Mouse (Mus musculus): ENCODE results near the gene Ttc30a1. TPM values are rescaled to one million over a fixed set of nuclear protein-coding genes. Genes with fewer than 3 reads are reported as not detected.

Gene Ttc30a1
- polyA plus RNA-seq (2014; fragmentation: Illumina TruSeq; extraction: RNeasy Lipid Tissue Mini Kit (QIAGEN cat#74804); ENCODE audit: low replicate concordance) = 5.3 TPM

DNA sequence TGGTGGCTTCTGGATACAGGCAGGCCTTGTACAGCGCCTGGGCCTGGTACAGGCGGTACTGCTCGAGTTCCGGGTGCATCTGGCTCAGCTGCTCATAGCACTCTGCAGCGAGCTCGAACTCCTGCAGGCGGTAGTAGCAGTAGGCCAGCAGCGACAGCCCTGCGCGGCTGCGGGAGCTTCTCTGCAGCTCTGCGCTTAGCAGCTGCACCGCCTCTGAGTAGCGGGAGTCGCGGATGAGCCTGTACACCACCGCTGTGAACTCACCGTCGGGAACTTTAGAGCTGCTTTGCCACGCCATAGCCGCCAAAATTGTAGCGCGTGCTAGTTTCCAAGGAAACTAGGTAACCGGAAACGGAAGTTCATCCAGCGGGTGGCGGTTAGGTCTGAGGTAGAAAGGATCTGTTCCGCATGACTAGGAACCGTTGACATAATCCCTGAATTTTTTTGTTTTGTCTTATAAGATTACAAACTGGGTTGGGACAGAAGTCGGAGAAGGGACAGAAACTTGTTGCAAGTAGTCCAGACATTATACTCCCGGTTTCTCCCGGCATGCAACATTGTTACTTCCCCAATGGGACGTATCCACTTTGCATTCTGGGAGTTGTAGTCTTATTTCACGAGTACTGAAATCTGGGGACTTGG lies at the start of gene Ttc30a1:
Ttc30a1 (minus strand) TSS at position 528 of the 642 bp plus-strand sequence.

DNA sequence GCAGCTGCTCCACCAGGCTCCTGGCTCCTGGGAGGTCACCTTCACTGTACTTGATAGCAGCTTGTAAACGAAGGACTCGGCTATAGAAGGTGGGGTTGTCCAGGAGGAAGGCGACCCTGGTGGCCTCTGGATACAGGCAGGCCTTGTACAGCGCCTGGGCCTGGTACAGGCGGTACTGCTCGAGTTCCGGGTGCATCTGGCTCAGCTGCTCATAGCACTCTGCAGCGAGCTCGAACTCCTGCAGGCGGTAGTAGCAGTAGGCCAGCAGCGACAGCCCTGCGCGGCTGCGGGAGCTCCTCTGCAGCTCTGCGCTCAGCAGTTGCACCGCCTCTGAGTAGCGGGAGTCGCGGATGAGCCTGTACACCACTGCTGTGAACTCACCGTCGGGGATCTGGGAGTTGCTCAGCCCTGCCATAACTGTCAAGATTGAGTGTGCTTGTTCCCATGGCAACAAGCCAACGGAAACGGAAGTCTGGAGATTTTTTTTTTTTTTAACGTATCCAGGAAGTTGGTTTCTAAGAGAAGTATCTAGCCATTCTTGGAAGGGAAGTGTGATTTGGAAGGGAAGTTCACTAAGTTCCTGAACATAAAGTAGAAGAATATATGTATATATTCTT lies 3.9 kb downstream of the Ttc30a1 start, which contains the start of gene Ttc30a2:
Ttc30a2 (minus strand) TSS at position 419 of the 617 bp plus-strand sequence.

DNA sequence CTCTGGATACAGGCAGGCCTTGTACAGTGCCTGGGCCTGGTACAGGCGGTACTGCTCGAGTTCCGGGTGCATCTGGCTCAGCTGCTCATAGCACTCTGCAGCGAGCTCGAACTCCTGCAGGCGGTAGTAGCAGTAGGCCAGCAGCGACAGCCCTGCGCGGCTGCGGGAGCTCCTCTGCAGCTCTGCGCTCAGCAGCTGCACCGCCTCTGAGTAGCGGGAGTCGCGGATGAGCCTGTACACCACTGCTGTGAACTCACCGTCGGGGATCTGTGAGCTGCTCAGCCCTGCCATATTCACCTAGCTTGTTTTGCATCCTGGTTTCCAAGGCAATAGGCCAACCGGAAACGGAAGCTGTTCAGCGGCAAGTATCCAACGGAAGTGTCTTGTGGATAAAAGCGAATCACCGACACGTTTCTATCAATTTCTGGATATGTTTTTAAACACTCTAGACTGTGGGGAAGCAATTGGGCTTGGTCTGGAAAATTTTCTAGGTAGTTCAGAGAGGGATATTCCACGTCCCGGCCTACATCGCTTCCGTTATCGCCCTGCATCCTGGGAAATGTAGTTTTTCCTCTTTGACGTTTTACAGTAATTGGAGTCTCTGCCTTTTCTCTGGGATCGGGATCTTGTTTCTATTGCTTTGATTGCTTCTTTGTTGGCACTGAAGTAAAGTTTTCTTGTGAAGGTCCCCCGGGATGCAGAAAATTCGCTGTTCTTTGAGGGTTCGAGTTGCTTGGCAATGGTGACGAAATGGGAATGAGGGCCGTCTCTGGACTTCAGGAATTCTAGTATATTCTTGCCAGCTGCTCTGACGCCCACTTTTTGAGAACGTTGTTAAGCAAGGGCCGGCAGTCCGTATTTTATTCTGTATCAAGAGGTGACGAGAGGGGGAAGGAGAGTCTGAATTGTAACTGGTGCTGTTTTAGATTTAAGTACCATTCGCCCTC lies 43.4 kb downstream of the Ttc30a1 start, which contains the start of gene Ttc30b:
Ttc30b (minus strand) TSS at position 469 of the 947 bp plus-strand sequence.

Other genes starting within 250 kb of the Ttc30a1 start
- gene Agps, start 149.8 kb downstream of the Ttc30a1 start, polyA plus RNA-seq (2014; fragmentation: Illumina TruSeq; extraction: RNeasy Lipid Tissue Mini Kit (QIAGEN cat#74804); ENCODE audit: low replicate concordance) = 48.7 TPM
- 21.2 TPM for gene Ttc30b, start 43.4 kb downstream of the Ttc30a1 start, polyA plus RNA-seq (2014; fragmentation: Illumina TruSeq; extraction: RNeasy Lipid Tissue Mini Kit (QIAGEN cat#74804); ENCODE audit: low replicate concordance)
- gene Ttc30a2, start 3.8 kb downstream of the Ttc30a1 start, polyA plus RNA-seq (2014; fragmentation: Illumina TruSeq; extraction: RNeasy Lipid Tissue Mini Kit (QIAGEN cat#74804); ENCODE audit: low replicate concordance) = not detected